In genomic region chr1:168341368-168341767, GRCm38 (mm10) we compare ENCODE assay signal across 11 mouse cellular contexts.
A peak's percentile ranks its signal among the peaks of the same experiment; 100 is the strongest.
DNase-seq lines count a peak whose midpoint lies in the region; ATAC-seq lines count a peak whose summit lies in the region.
"Had no signal": no experiment of that assay in that cellular context is flagged by ENCODE, and none has a peak within 500 bp of the region (broad histone marks: within the 10 kb centered on the region; RNA-seq: fewer than 3 reads in every experiment).

No protein-coding gene starts in this region.

- ATAC-seq in embryonic facial prominence, embryonic 15.5 days (ENCODE audit: insufficient number of reproducible peaks, low FRiP score, low TSS enrichment, low read depth) = no peak
- no peak for ATAC-seq in hindbrain, embryonic 14.5 days (ENCODE audit: low FRiP score)
- ATAC-seq in neural tube, embryonic 12.5 days (ENCODE audit: low FRiP score, low read depth) = 0 out of 2 replicates have a peak, but pooled peaks have one; percentile 56

- no peak overlapping the region for H3K9ac ChIP-seq in embryonic facial prominence, embryonic 15.5 days
- no peak overlapping the region for H3K9ac ChIP-seq in hindbrain, embryonic 14.5 days
- peak overlapping the region; percentile 49; the same call in 1 of the 2 replicates for H3K9ac ChIP-seq in neural tube, embryonic 12.5 days

- no peak overlapping the region for H3K4me3 ChIP-seq in embryonic facial prominence, embryonic 10.5 days
- no peak overlapping the region for H3K4me3 ChIP-seq in embryonic facial prominence, embryonic 15.5 days (replicated peaks)
- H3K4me3 ChIP-seq in hindbrain, embryonic 14.5 days (replicated peaks; ENCODE audit: low read length) = no peak overlapping the region
- no peak overlapping the region for H3K4me3 ChIP-seq in neural tube, embryonic 12.5 days

- no peaks in the 10 kb centered on the region for H3K27me3 ChIP-seq in embryonic facial prominence, embryonic 10.5 days (replicated peaks; ENCODE audit: low read depth, poor library complexity, severe bottlenecking)
- no peaks in the 10 kb centered on the region for H3K27me3 ChIP-seq in embryonic facial prominence, embryonic 15.5 days
- H3K27me3 ChIP-seq in hindbrain, embryonic 14.5 days (ENCODE audit: control insufficient read depth, insufficient read depth, low read length) = no peaks in the 10 kb centered on the region
- no peaks in the 10 kb centered on the region for H3K27me3 ChIP-seq in neural tube, embryonic 12.5 days (replicated peaks)

- H3K9me3 ChIP-seq in embryonic facial prominence, embryonic 10.5 days = no peaks in the 10 kb centered on the region
- no peaks in the 10 kb centered on the region for H3K9me3 ChIP-seq in embryonic facial prominence, embryonic 15.5 days (replicated peaks)
- no peaks in the 10 kb centered on the region for H3K9me3 ChIP-seq in hindbrain, embryonic 14.5 days (ENCODE audit: control insufficient read depth, low read length)
- H3K9me3 ChIP-seq in neural tube, embryonic 12.5 days = no peaks in the 10 kb centered on the region

- peaks cover 52% of the 10 kb centered on the region for H3K4me1 ChIP-seq in embryonic facial prominence, embryonic 10.5 days
- H3K4me1 ChIP-seq in embryonic facial prominence, embryonic 15.5 days = peaks cover 28% of the 10 kb centered on the region
- peaks cover 42% of the 10 kb centered on the region for H3K4me1 ChIP-seq in hindbrain, embryonic 14.5 days (replicated peaks; ENCODE audit: control insufficient read depth, insufficient read depth, low read length)
- H3K4me1 ChIP-seq in neural tube, embryonic 12.5 days = peaks cover 39% of the 10 kb centered on the region

- no peak overlapping the region for H3K4me2 ChIP-seq in embryonic facial prominence, embryonic 15.5 days (replicated peaks)
- peak overlapping the region; percentile 19 for H3K4me2 ChIP-seq in hindbrain, embryonic 14.5 days (replicated peaks)
- peak overlapping the region; percentile 48 for H3K4me2 ChIP-seq in neural tube, embryonic 12.5 days (replicated peaks)

- peaks cover 19% of the 10 kb centered on the region for H3K36me3 ChIP-seq in embryonic facial prominence, embryonic 10.5 days (replicated peaks)
- H3K36me3 ChIP-seq in embryonic facial prominence, embryonic 15.5 days = no peaks in the 10 kb centered on the region
- no peaks in the 10 kb centered on the region for H3K36me3 ChIP-seq in hindbrain, embryonic 14.5 days (replicated peaks; ENCODE audit: control insufficient read depth, insufficient read depth)
- no peaks in the 10 kb centered on the region for H3K36me3 ChIP-seq in neural tube, embryonic 12.5 days

- peak overlapping the region; percentile 1; the same call in 1 of the 2 replicates for H3K27ac ChIP-seq in embryonic facial prominence, embryonic 10.5 days (replicated peaks)
- H3K27ac ChIP-seq in embryonic facial prominence, embryonic 15.5 days (replicated peaks) = peak overlapping the region; percentile 78
- H3K27ac ChIP-seq in hindbrain, embryonic 14.5 days = peak overlapping the region; percentile 81
- H3K27ac ChIP-seq in neural tube, embryonic 12.5 days = peak overlapping the region; percentile 72

- intact Hi-C loops in left cerebral cortex, postnatal 36 days (cut with DNase I) = no loop called here

- no peak for DNase-seq in embryonic facial prominence, embryonic 10.5 days (ENCODE audit: low spot score)
- DNase-seq in hindbrain, embryonic 14.5 days (ENCODE audit: low spot score) = no peak
- no peak for DNase-seq in left cerebral cortex, postnatal 36 days (ENCODE audit: low spot score in 2 of 2)
- DNase-seq in ovary, postnatal 10 days (ENCODE audit: low spot score) = no peak
- DNase-seq in lung, postnatal 14 days = no peak
- DNase-seq: cerebellum, adult 8-10 months; gastrocnemius, postnatal 36 days; kidney, adult 11 months; thymus, postnatal 36 days had no signal

- 85% methylated on average over 6 of the region's 6 CpGs for WGBS in embryonic facial prominence, embryonic 10.5 days
- 86% methylated on average over 6 of the region's 6 CpGs for WGBS in embryonic facial prominence, embryonic 15.5 days
- 42% methylated on average over 6 of the region's 6 CpGs for WGBS in hindbrain, embryonic 14.5 days
- 58% methylated on average over 6 of the region's 6 CpGs for WGBS in neural tube, embryonic 12.5 days

Comparison
In these comparisons a context has a peak if more than half of its experiments do, and no peak if none do; other contexts are left out.
1. H3K27ac ChIP-seq: peak in every context shown above with its lines; median percentile 81 in hindbrain, embryonic 14.5 days; 78 in embryonic facial prominence, embryonic 15.5 days; 72 in neural tube, embryonic 12.5 days; 1 in embryonic facial prominence, embryonic 10.5 days.